Mouse (Mus musculus) kidney, embryonic 16.5 days (tissue): Measurements from ENCODE around the gene Hist1h3g. TPM values are rescaled to one million over a fixed set of nuclear protein-coding genes. Genes with fewer than 3 reads are reported as not detected.
A peak's percentile ranks its signal among the peaks of the same experiment; 100 is the strongest.

Experiments used
- ATAC-seq: fragments of 200-750 bp; cut with Nextera tagmentation; 2 replicates; pipeline ENCODE4 v1.8.0; 2017; ENCODE audit warnings: moderate TSS enrichment; ENCODE audit not compliant: low FRiP score, low TSS enrichment
- H3K27ac ChIP-seq: fragments of 300-500 bp; sonication (generic); 2 replicates; pipeline ENCODE4 v1.5.1; 2014; ENCODE audit warnings: low read length
- H3K27me3 ChIP-seq: fragments of 300-500 bp; sonication (generic); 2 replicates; pipeline ENCODE4 v1.6.1; 2014; ENCODE audit warnings: low read length, control low read depth, mixed read lengths; ENCODE audit not compliant: insufficient read depth
- H3K36me3 ChIP-seq: fragments of 300-500 bp; sonication (generic); 2 replicates; pipeline ENCODE4 v1.6.1; 2014; ENCODE audit warnings: low read length, control low read depth, mixed read lengths; ENCODE audit not compliant: insufficient read depth
- H3K4me1 ChIP-seq: fragments of 300-500 bp; sonication (generic); 2 replicates; pipeline ENCODE4 v1.6.1; 2014; ENCODE audit warnings: low read length, control low read depth, mixed read lengths; ENCODE audit not compliant: insufficient read depth
- H3K4me2 ChIP-seq: fragments of 300-500 bp; sonication (generic); replicated peaks from 2 replicates; pipeline ENCODE4 v1.6.1; 2014; ENCODE audit warnings: low read depth, low read length
- H3K4me3 ChIP-seq: fragments of 300-500 bp; sonication (generic); 2 replicates; pipeline ENCODE4 v1.5.1; 2014; ENCODE audit warnings: mild to moderate bottlenecking, low read length
- H3K9ac ChIP-seq: fragments of 300-500 bp; sonication (generic); replicated peaks from 2 replicates; pipeline ENCODE4 v1.6.1; 2014; ENCODE audit warnings: low read length
- H3K9me3 ChIP-seq: fragments of 300-500 bp; sonication (generic); 2 replicates; pipeline ENCODE4 v1.6.1; 2016; ENCODE audit warnings: low read length, control low read depth
- WGBS: fragments of 180-500 bp; shearing (Covaris S2); extraction: QIAGEN DNeasy Blood & Tissue Kit; methylation state at CpG from one replicate; pipeline ENCODE4 v1.1.7; 2014; 5-methylcytosine and 5-hydroxymethylcytosine counted together
- polyA plus RNA-seq: library from polyadenylated mRNA; unstranded; fragments of >200 nt; fragmentation: Nextera tagmentation; extraction: Ambion mirVana; gene quantifications from 2 replicates; pipeline ENCODE4 v1.2.1, GENCODE M21; 2015

Gene Hist1h3g
- polyA plus RNA-seq, 1 experiment from 2014 or later: 6.0 TPM

- ATAC-seq: no peak
- H3K9me3 ChIP-seq: no peaks in the 10 kb centered on the region
- no peaks in the 10 kb centered on the region; the same call in 1 of the 2 replicates for H3K27me3 ChIP-seq
- no peak overlapping the region for H3K27ac ChIP-seq
- H3K9ac ChIP-seq: no peak overlapping the region
- no peak overlapping the region for H3K4me3 ChIP-seq
- H3K4me2 ChIP-seq: no peak overlapping the region
- no peaks in the 10 kb centered on the region for H3K36me3 ChIP-seq
- peaks cover 11% of the 10 kb centered on the region; the same call in 1 of the 2 replicates for H3K4me1 ChIP-seq
- WGBS: 27% methylated on average over 7 of the region's 7 CpGs
Measured at GRCm38 (mm10) chr13:23499943-23500342, 35.3 kb upstream of the Hist1h3g start.

GRCm38 (mm10) chr13:23500424-23501200, 34.6 kb upstream of the Hist1h3g start:
- H3K27me3 ChIP-seq: no peaks in the 10 kb centered on the region
- peak; percentile 69; the same call in 1 of the 2 replicates for ATAC-seq
- no peak overlapping the region for H3K9ac ChIP-seq
- H3K36me3 ChIP-seq: no peaks in the 10 kb centered on the region
- H3K4me1 ChIP-seq: peaks cover 18% of the 10 kb centered on the region; the same call in 1 of the 2 replicates
- H3K4me3 ChIP-seq: peak overlapping the region; percentile 6; the same call in 1 of the 2 replicates
- no peak overlapping the region for H3K27ac ChIP-seq
- peak overlapping the region; percentile 45; the same call in 1 of the 2 replicates for H3K4me2 ChIP-seq
- H3K9me3 ChIP-seq: no peaks in the 10 kb centered on the region
- WGBS: 2% methylated on average over 17 of the region's 17 CpGs

- Histone ChIP-seq H3K4me1 (peaks cover 24% of the 10 kb centered on the region), H3K36me3 (no peaks in the 10 kb centered on the region), H3K9ac (no peak overlapping the region), H3K27ac (no peak overlapping the region), H3K4me3 (peak overlapping the region; percentile 25), H3K9me3 (no peaks in the 10 kb centered on the region), H3K4me2 (peak overlapping the region; percentile 45), H3K27me3 (no peaks in the 10 kb centered on the region)
- WGBS: 24% methylated on average over 5 of the region's 5 CpGs
- no peak for ATAC-seq
Measured at GRCm38 (mm10) chr13:23501511-23501910, 33.7 kb upstream of the Hist1h3g start.

- Histone ChIP-seq H3K9me3 (no peaks in the 10 kb centered on the region), H3K36me3 (no peaks in the 10 kb centered on the region), H3K9ac (no peak overlapping the region), H3K4me1 (peaks cover 27% of the 10 kb centered on the region), H3K4me3 (peak overlapping the region; percentile 25), H3K4me2 (peak overlapping the region; percentile 45), H3K27me3 (no peaks in the 10 kb centered on the region), H3K27ac (no peak overlapping the region)
- no peak for ATAC-seq
- WGBS: 31% methylated on average over 9 of the region's 9 CpGs
Measured at GRCm38 (mm10) chr13:23502031-23502567, 33.1 kb upstream of the Hist1h3g start.

- no peak for ATAC-seq
- H3K9ac ChIP-seq: no peak overlapping the region
- H3K27ac ChIP-seq: no peak overlapping the region
- no peaks in the 10 kb centered on the region for H3K27me3 ChIP-seq
- no peaks in the 10 kb centered on the region for H3K36me3 ChIP-seq
- WGBS: 56% methylated on average over 4 of the region's 4 CpGs
- no peak overlapping the region for H3K4me3 ChIP-seq
- H3K9me3 ChIP-seq: no peaks in the 10 kb centered on the region
- peaks cover 27% of the 10 kb centered on the region for H3K4me1 ChIP-seq
- no peak overlapping the region for H3K4me2 ChIP-seq
Measured at GRCm38 (mm10) chr13:23502916-23503315, 32.3 kb upstream of the Hist1h3g start.

- Histone ChIP-seq H3K9ac (no peak overlapping the region), H3K4me2 (peak overlapping the region; percentile 10; the same call in 1 of the 2 replicates), H3K4me1 (peaks cover 24% of the 10 kb centered on the region), H3K27me3 (no peaks in the 10 kb centered on the region), H3K27ac (no peak overlapping the region), H3K4me3 (no peak overlapping the region), H3K36me3 (no peaks in the 10 kb centered on the region), H3K9me3 (no peaks in the 10 kb centered on the region)
- WGBS: 3% methylated on average over 9 of the region's 9 CpGs
- ATAC-seq: no peak
Measured at GRCm38 (mm10) chr13:23503797-23504196, 31.4 kb upstream of the Hist1h3g start.

- Histone ChIP-seq H3K9ac (peak overlapping the region; percentile 56), H3K27me3 (no peaks in the 10 kb centered on the region), H3K27ac (0 out of 2 replicates have a peak overlapping the region, but pooled peaks have one; percentile 38), H3K36me3 (no peaks in the 10 kb centered on the region), H3K4me2 (peak overlapping the region; percentile 54), H3K4me1 (peaks cover 19% of the 10 kb centered on the region), H3K4me3 (peak overlapping the region; percentile 37), H3K9me3 (no peaks in the 10 kb centered on the region)
- 8% methylated on average over 14 of the region's 14 CpGs for WGBS
- 0 out of 2 replicates have a peak, but pooled peaks have one; percentile 37 for ATAC-seq
Measured at GRCm38 (mm10) chr13:23505662-23506345, 29.4 kb upstream of the Hist1h3g start.

- H3K4me1 ChIP-seq: peaks cover 19% of the 10 kb centered on the region
- peak overlapping the region; percentile 37 for H3K4me3 ChIP-seq
- no peak overlapping the region for H3K9ac ChIP-seq
- WGBS: 5% methylated on average over 13 of the region's 13 CpGs
- H3K36me3 ChIP-seq: no peaks in the 10 kb centered on the region
- no peaks in the 10 kb centered on the region for H3K27me3 ChIP-seq
- peak overlapping the region; percentile 54 for H3K4me2 ChIP-seq
- H3K27ac ChIP-seq: no peak overlapping the region
- ATAC-seq: no peak
- no peaks in the 10 kb centered on the region for H3K9me3 ChIP-seq
Measured at GRCm38 (mm10) chr13:23506351-23506750, 28.9 kb upstream of the Hist1h3g start.

- H3K4me1 ChIP-seq: peaks cover 16% of the 10 kb centered on the region
- H3K36me3 ChIP-seq: no peaks in the 10 kb centered on the region
- 0 out of 2 replicates have a peak overlapping the region, but pooled peaks have one; percentile 12 for H3K9ac ChIP-seq
- no peaks in the 10 kb centered on the region for H3K9me3 ChIP-seq
- H3K27me3 ChIP-seq: no peaks in the 10 kb centered on the region
- H3K27ac ChIP-seq: no peak overlapping the region
- ATAC-seq: no peak
- 27% methylated on average over 14 of the region's 14 CpGs for WGBS
- peak overlapping the region; percentile 11 for H3K4me3 ChIP-seq
- H3K4me2 ChIP-seq: peak overlapping the region; percentile 54
Measured at GRCm38 (mm10) chr13:23506819-23507515, 28.3 kb upstream of the Hist1h3g start.
